Mouse (Mus musculus): ENCODE measurements around the gene Vav3. TPM values are rescaled to one million over a fixed set of nuclear protein-coding genes. Genes with fewer than 3 reads are reported as not detected.
"Not testable (repeated sequence)": the region's sequence is repeated elsewhere in the genome, so short reads cannot be mapped to it uniquely, and the experiment has no call there.

Vav3 gene
- polyA plus RNA-seq, 1 experiment from 2014 or later: 17.4 TPM

- WGBS: 84% methylated on average over 3 of the region's 3 CpGs
These were observed 103.6 kb downstream of the Vav3 start for GRCm38 (mm10) chr3:109444077-109444476.

DNA sequence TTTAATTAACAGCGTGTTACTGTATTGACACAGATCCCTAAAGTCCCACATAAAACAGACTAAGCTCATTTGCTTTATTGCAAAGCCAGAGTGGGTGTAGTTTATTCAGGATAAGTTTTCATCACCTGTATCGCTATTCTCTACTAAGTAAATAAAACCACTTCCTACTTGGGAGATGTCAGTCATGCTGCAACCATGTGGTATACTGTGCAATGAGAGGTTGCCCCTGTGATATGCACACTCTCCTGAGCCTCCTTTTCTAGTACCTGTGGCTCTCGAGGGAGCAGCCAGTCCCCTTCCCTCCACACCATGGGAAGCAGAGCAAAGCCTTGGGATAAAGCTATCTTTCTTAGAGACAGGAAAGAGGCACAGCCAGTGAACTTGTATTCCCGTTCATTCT is 106.5 kb downstream of the Vav3 start:
- Histone ChIP-seq H3K4me2 (ENCODE audit: low read depth) (no peak overlapping the region), H3K9me3 (ENCODE audit: control insufficient read depth, low read length) (no peaks in the 10 kb centered on the region), H3K9ac (ENCODE audit: low read length) (no peak overlapping the region), H3K36me3 (ENCODE audit: control insufficient read depth, insufficient read depth, low read length) (no peaks in the 10 kb centered on the region), H3K27ac (ENCODE audit: low read depth, low read length) (no peak overlapping the region), H3K4me3 (ENCODE audit: low read depth, low read length) (no peak overlapping the region), H3K4me1 (ENCODE audit: control insufficient read depth, insufficient read depth, low read length) (no peaks in the 10 kb centered on the region), H3K27me3 (ENCODE audit: control insufficient read depth, insufficient read depth, low read length) (no peaks in the 10 kb centered on the region)
- DNase-seq (ENCODE audit: low spot score) (no peak), ATAC-seq (ENCODE audit: insufficient read depth, low FRiP score, low TSS enrichment) (no peak)
- WGBS: 76% methylated on average over 4 of the region's 4 CpGs

More at GRCm38 (mm10) chr3:109444077-109444476, 103.6 kb downstream of the Vav3 start:
- DNase-seq (ENCODE audit: low spot score) (no peak), ATAC-seq (ENCODE audit: insufficient read depth, low FRiP score, low TSS enrichment) (no peak)
- Histone ChIP-seq H3K4me2 (ENCODE audit: low read depth) (no peak overlapping the region), H3K27ac (ENCODE audit: low read depth, low read length) (no peak overlapping the region), H3K4me3 (ENCODE audit: low read depth, low read length) (no peak overlapping the region), H3K4me1 (ENCODE audit: control insufficient read depth, insufficient read depth, low read length) (no peaks in the 10 kb centered on the region), H3K9me3 (ENCODE audit: control insufficient read depth, low read length) (no peaks in the 10 kb centered on the region), H3K27me3 (ENCODE audit: control insufficient read depth, insufficient read depth, low read length) (no peaks in the 10 kb centered on the region), H3K36me3 (ENCODE audit: control insufficient read depth, insufficient read depth, low read length) (no peaks in the 10 kb centered on the region), H3K9ac (ENCODE audit: low read length) (no peak overlapping the region)

DNA sequence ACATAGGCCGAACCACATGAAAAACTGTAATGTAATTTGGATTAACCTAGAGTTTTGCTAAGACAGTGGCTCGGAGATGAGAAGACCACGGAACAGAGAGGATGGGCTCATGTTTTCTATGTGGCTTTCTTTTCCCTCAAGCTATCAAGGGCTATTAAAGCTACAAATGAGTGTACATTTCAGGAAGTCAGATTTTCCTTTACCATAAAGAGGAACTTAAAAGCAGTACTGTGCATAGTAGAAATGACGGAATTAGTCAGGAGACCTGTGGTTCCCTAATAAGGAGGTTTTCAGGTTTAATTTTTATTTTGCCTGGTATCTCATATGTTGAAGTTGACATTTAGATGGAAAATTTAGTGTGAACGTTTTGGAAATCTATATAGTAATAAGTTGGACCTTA is 107.8 kb downstream of the Vav3 start:
- H3K27ac ChIP-seq (ENCODE audit: low read depth, low read length); H3K4me2 ChIP-seq (ENCODE audit: low read depth); H3K4me1 ChIP-seq (ENCODE audit: control insufficient read depth, insufficient read depth, low read length); ATAC-seq (ENCODE audit: insufficient read depth, low FRiP score, low TSS enrichment); H3K27me3 ChIP-seq (ENCODE audit: control insufficient read depth, insufficient read depth, low read length); DNase-seq (ENCODE audit: low spot score); H3K36me3 ChIP-seq (ENCODE audit: control insufficient read depth, insufficient read depth, low read length); H3K9me3 ChIP-seq (ENCODE audit: control insufficient read depth, low read length); H3K4me3 ChIP-seq (ENCODE audit: low read depth, low read length); H3K9ac ChIP-seq (ENCODE audit: low read length): not testable (repeated sequence)
- 81% methylated on average over 5 of the region's 5 CpGs for WGBS

- no peaks in the 10 kb centered on the region for H3K27me3 ChIP-seq (ENCODE audit: control insufficient read depth, insufficient read depth, low read length)
- no peak for ATAC-seq (ENCODE audit: insufficient read depth, low FRiP score, low TSS enrichment)
- 85% methylated on average over 2 of the region's 2 CpGs for WGBS
- no peak overlapping the region for H3K27ac ChIP-seq (ENCODE audit: low read depth, low read length)
- no peak overlapping the region for H3K9ac ChIP-seq (ENCODE audit: low read length)
- no peak overlapping the region for H3K4me3 ChIP-seq (ENCODE audit: low read depth, low read length)
- H3K4me1 ChIP-seq (ENCODE audit: control insufficient read depth, insufficient read depth, low read length): no peaks in the 10 kb centered on the region
- H3K9me3 ChIP-seq (ENCODE audit: control insufficient read depth, low read length): no peaks in the 10 kb centered on the region
- DNase-seq (ENCODE audit: low spot score): no peak
- no peak overlapping the region for H3K4me2 ChIP-seq (ENCODE audit: low read depth)
- no peaks in the 10 kb centered on the region for H3K36me3 ChIP-seq (ENCODE audit: control insufficient read depth, insufficient read depth, low read length)
These were observed 111.5 kb downstream of the Vav3 start for GRCm38 (mm10) chr3:109451966-109452365.

DNA sequence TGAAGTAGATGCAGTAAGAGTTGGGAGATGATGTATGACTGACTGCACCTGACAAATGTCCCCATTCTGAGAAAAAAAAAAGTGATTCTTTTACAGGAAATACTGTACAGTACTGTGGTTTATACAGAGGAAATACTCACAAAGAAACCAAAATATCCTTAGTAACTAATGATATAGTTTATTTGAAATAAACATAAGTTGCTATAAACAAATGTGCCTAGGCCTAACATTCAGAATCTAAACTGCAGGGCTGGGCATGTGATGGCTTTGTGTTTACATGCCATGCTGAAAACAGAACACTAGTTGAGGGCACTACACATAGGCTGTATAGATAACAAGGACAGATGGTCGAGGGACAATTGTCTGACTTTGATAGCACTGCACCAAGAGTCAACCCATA is 114.2 kb downstream of the Vav3 start:
- Histone ChIP-seq H3K9ac (ENCODE audit: low read length) (no peak overlapping the region), H3K4me3 (ENCODE audit: low read depth, low read length) (no peak overlapping the region), H3K4me1 (ENCODE audit: control insufficient read depth, insufficient read depth, low read length) (no peaks in the 10 kb centered on the region), H3K27me3 (ENCODE audit: control insufficient read depth, insufficient read depth, low read length) (no peaks in the 10 kb centered on the region), H3K36me3 (ENCODE audit: control insufficient read depth, insufficient read depth, low read length) (no peaks in the 10 kb centered on the region), H3K4me2 (ENCODE audit: low read depth) (no peak overlapping the region), H3K9me3 (ENCODE audit: control insufficient read depth, low read length) (no peaks in the 10 kb centered on the region), H3K27ac (ENCODE audit: low read depth, low read length) (no peak overlapping the region)
- ATAC-seq (ENCODE audit: insufficient read depth, low FRiP score, low TSS enrichment): no peak
- DNase-seq (ENCODE audit: low spot score): no peak
- WGBS: 68% methylated on average over 1 of the region's 1 CpGs

- no peak for DNase-seq (ENCODE audit: low spot score)
- WGBS: 88% methylated on average over 1 of the region's 1 CpGs
- H3K36me3 ChIP-seq (ENCODE audit: control insufficient read depth, insufficient read depth, low read length): no peaks in the 10 kb centered on the region
These were observed 115.9 kb downstream of the Vav3 start for GRCm38 (mm10) chr3:109456340-109456739.

DNA sequence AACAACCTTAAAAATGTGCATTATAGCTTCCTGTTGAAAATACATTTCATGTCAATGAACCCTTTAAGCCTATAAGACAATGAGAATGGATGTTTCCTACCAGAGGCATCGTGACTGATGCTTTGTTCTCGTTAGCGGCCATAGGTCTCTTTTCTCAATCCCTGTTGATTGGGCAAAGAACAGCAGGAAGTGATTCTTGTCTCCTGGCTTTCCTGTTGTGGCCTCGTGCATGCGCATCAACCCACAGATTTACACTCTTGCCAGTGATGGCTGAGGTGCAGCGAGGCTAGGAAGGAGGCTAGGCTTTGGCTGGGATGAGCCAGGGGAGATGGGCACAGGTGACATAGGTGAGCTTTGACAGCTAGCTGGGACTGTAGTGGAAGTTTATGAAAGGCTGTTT is 123.2 kb downstream of the Vav3 start:
- WGBS: 84% methylated on average over 6 of the region's 6 CpGs
- Histone ChIP-seq H3K9ac (ENCODE audit: low read length) (no peak overlapping the region), H3K4me1 (ENCODE audit: control insufficient read depth, insufficient read depth, low read length) (no peaks in the 10 kb centered on the region), H3K36me3 (ENCODE audit: control insufficient read depth, insufficient read depth, low read length) (no peaks in the 10 kb centered on the region), H3K4me2 (ENCODE audit: low read depth) (no peak overlapping the region), H3K27me3 (ENCODE audit: control insufficient read depth, insufficient read depth, low read length) (no peaks in the 10 kb centered on the region), H3K9me3 (ENCODE audit: control insufficient read depth, low read length) (no peaks in the 10 kb centered on the region), H3K4me3 (ENCODE audit: low read depth, low read length) (no peak overlapping the region), H3K27ac (ENCODE audit: low read depth, low read length) (no peak overlapping the region)
- ATAC-seq (ENCODE audit: insufficient read depth, low FRiP score, low TSS enrichment) (no peak), DNase-seq (ENCODE audit: low spot score) (no peak)

More at GRCm38 (mm10) chr3:109456340-109456739, 115.9 kb downstream of the Vav3 start:
- no peak overlapping the region for H3K4me2 ChIP-seq (ENCODE audit: low read depth)
- no peak overlapping the region for H3K9ac ChIP-seq (ENCODE audit: low read length)
- H3K4me3 ChIP-seq (ENCODE audit: low read depth, low read length): no peak overlapping the region
- H3K27me3 ChIP-seq (ENCODE audit: control insufficient read depth, insufficient read depth, low read length): no peaks in the 10 kb centered on the region
- H3K27ac ChIP-seq (ENCODE audit: low read depth, low read length): no peak overlapping the region
- no peaks in the 10 kb centered on the region for H3K9me3 ChIP-seq (ENCODE audit: control insufficient read depth, low read length)
- no peaks in the 10 kb centered on the region for H3K4me1 ChIP-seq (ENCODE audit: control insufficient read depth, insufficient read depth, low read length)
- ATAC-seq (ENCODE audit: insufficient read depth, low FRiP score, low TSS enrichment): no peak

DNA sequence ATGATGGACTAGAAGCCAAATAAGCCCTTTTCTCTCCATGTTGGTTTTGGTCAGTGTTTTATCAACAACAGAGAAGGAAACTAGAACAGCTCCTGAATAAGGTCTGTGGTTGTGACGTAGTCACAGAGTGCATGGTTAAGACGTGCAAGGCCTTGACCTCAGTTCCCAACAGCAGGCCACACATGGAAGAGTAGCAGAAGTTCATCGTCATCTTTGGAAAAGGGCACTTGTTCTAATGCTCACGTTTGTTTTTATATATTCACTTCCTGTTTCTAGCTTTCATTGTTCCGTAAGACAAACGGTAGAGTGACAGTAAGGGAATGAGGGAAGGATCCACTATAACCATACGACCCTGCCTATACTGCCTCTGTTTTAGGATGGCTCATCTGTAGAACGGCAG is 124.1 kb downstream of the Vav3 start:
- H3K9me3 ChIP-seq (ENCODE audit: control insufficient read depth, low read length): no peaks in the 10 kb centered on the region
- DNase-seq (ENCODE audit: low spot score) (no peak), ATAC-seq (ENCODE audit: insufficient read depth, low FRiP score, low TSS enrichment) (no peak)
- H3K36me3 ChIP-seq (ENCODE audit: control insufficient read depth, insufficient read depth, low read length): no peaks in the 10 kb centered on the region
- no peak overlapping the region for H3K4me3 ChIP-seq (ENCODE audit: low read depth, low read length)
- 89% methylated on average over 8 of the region's 8 CpGs for WGBS
- no peak overlapping the region for H3K27ac ChIP-seq (ENCODE audit: low read depth, low read length)
- H3K27me3 ChIP-seq (ENCODE audit: control insufficient read depth, insufficient read depth, low read length): no peaks in the 10 kb centered on the region
- no peaks in the 10 kb centered on the region for H3K4me1 ChIP-seq (ENCODE audit: control insufficient read depth, insufficient read depth, low read length)
- H3K9ac ChIP-seq (ENCODE audit: low read length): no peak overlapping the region
- no peak overlapping the region for H3K4me2 ChIP-seq (ENCODE audit: low read depth)

GRCm38 (mm10) chr3:109466541-109466940 is 126.1 kb downstream of the Vav3 start:
- no peak overlapping the region for H3K27ac ChIP-seq (ENCODE audit: low read depth, low read length)
- no peaks in the 10 kb centered on the region for H3K27me3 ChIP-seq (ENCODE audit: control insufficient read depth, insufficient read depth, low read length)
- no peak overlapping the region for H3K4me2 ChIP-seq (ENCODE audit: low read depth)
- no peaks in the 10 kb centered on the region for H3K9me3 ChIP-seq (ENCODE audit: control insufficient read depth, low read length)
- no peak overlapping the region for H3K9ac ChIP-seq (ENCODE audit: low read length)
- no peaks in the 10 kb centered on the region for H3K36me3 ChIP-seq (ENCODE audit: control insufficient read depth, insufficient read depth, low read length)
- no peaks in the 10 kb centered on the region for H3K4me1 ChIP-seq (ENCODE audit: control insufficient read depth, insufficient read depth, low read length)
- no peak overlapping the region for H3K4me3 ChIP-seq (ENCODE audit: low read depth, low read length)
- DNase-seq (ENCODE audit: low spot score): no peak
- no peak for ATAC-seq (ENCODE audit: insufficient read depth, low FRiP score, low TSS enrichment)

Measured in neural tube, embryonic 11.5 days (tissue).